Mouse (Mus musculus) left cerebral cortex, postnatal 4 days (tissue): ENCODE results near the gene 1700028P14Rik. TPM values are rescaled to one million over a fixed set of nuclear protein-coding genes. Genes with fewer than 3 reads are reported as not detected.
"Not testable (repeated sequence)": the region's sequence is repeated elsewhere in the genome, so short reads cannot be mapped to it uniquely, and the experiment has no call there.

ENCODE experiments used
- DNase-seq: peaks from one replicate; pipeline ENCODE4 v3.0.0-alpha.2; 2022
- intact Hi-C: fragments of 180-260 bp; cut with DNase I; formaldehyde crosslinking; loops from one replicate; pipeline ENCODE4 v1.15.1; 2025
- total RNA-seq, 2 experiments: library from RNA; stranded (reverse); gene quantifications; 2 replicates each; pipeline ENCODE4 v1.2.3; 2021

The 1700028P14Rik gene
- total RNA-seq = 1 to 10 TPM in 1 of 2 experiments, under 1 TPM in 1; 0.90 to 2.0 TPM

DNA sequence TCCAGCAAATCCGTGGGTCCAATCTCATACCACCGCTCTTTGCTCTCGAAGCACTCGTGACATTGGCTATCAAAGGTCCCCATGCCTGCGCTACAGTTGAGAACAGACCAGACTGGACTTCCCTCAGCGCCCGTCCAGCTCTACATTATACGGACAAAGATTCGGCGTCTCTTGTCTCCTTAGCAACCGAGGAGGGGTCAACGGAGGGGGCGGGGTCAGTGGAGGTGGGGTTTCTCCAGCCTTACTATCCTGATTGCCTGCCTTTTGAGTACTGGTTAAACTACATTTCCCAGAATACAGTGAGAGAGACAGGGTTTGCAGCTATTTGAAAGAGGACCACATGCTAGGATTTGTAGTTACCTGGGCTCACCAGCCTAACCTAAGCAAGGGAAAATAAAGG is at the start of gene 1700028P14Rik:
TSS of gene 1700028P14Rik (minus strand) at position 169 of the 400 bp plus-strand sequence.
- DNase-seq = peak; percentile 80
- intact Hi-C loops = no loop called here

DNA sequence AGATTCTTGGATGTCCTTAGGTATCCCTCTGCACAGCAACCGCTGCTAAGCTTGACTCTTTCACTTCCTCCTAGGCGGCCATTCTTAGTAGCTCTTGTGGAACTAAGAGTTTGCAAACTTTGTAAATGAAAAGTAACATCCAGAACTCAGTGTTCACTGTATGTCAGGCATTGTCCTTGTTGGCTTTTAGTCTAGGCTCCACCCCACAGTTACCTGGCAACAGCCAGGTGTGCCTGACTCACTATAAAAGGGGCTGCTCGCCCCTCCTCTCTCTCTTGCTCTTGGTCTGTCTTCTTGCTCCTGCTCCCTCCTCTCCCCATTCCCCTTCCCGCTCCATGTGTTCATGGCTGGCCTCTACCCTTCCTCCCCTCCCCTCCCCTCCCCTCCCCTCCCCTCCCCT is 46.5 kb upstream of the 1700028P14Rik start:
- intact Hi-C loops = no loop called here
- no peak for DNase-seq

DNA sequence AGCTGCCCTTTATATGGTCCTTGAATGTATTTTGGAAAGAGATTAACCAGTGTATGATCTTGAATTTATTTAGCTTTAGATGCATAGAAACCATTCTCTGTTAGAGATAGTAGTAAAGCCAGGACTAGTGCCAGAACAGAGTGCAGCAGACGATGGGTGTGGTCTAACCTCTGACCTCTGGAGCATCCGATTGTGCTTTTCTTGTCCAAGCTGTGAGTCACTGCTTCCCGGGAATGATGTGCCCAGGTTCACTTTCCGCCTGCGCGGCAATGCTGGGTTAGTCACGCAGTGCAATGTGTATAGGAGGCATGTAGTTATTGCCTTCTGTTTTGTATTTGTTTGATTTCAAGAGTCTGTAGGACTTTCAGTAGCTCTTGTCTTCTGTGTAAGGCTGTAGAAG is 45.8 kb upstream of the 1700028P14Rik start:
- intact Hi-C loops = no loop called here
- DNase-seq = no peak

DNA sequence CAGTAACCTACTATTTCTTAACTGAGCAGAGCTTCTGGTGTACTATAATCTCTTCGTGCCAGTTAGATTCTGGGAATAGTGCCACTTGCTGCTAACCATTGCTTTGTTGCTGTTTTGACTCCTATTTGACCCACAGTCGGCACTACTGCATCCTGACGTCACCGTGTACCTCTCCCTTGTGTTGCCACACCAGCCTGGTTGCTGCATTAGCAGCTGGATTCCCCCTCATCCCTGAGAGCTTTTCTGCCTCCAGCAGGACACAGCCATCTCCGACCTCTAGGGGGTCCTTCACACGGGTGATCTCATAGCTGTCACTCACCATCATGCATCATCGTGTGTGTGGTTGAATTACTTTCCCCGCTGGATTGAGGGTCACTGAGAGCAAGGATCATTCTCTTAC is 45.2 kb upstream of the 1700028P14Rik start:
- no peak for DNase-seq
- intact Hi-C loops = no loop called here

DNA sequence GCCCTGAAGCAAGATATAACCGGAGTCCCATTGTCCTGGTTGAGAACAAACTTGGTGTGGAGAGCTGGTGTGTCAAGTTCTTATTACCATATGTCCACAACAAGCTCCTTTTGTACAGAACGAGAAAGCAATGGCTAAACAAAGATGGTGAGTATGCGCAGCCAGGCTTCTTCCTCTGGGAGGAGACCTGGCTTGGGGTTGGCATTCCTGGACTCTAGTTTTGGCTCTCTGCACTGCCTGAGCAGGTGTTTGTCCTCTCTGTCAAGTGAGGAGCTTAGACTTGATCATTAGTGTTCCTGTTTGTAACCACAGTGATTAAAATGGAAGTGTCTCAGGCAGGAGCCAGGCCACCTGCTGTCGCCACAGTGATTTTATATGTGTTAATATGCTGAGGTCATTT is 41.7 kb upstream of the 1700028P14Rik start:
- intact Hi-C loops = no loop called here
- no peak for DNase-seq

DNA sequence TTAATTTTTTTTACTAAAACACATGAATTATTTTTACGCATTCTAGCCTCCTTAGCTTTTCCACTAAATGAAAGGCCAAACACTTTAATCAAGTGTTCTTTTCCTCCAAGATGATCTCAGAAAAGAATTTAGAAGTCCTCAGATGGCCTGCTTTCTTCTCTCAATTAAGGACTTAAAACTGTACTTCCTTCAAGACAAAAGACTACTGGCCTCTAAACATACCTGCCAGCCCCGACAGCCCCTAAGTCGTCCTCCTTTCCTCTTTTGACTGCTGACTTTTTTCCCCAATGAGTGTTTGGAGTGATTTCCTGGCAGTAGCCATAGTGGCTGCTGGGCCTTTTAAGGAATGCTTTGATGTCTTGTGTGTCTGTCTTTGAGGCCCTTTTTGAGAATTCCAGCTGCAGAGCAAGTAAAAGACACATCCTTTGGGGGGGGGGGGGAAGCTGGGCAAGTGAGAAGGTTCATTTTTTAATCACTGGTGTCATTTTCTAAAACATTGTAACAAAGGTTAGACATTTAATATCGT is 35.9 kb upstream of the 1700028P14Rik start:
- DNase-seq = no peak
- intact Hi-C loops = loop anchor here (10.0 kb wide), 1 partner anchor 314 kb away; no protein-coding TSS in a partner anchor

DNA sequence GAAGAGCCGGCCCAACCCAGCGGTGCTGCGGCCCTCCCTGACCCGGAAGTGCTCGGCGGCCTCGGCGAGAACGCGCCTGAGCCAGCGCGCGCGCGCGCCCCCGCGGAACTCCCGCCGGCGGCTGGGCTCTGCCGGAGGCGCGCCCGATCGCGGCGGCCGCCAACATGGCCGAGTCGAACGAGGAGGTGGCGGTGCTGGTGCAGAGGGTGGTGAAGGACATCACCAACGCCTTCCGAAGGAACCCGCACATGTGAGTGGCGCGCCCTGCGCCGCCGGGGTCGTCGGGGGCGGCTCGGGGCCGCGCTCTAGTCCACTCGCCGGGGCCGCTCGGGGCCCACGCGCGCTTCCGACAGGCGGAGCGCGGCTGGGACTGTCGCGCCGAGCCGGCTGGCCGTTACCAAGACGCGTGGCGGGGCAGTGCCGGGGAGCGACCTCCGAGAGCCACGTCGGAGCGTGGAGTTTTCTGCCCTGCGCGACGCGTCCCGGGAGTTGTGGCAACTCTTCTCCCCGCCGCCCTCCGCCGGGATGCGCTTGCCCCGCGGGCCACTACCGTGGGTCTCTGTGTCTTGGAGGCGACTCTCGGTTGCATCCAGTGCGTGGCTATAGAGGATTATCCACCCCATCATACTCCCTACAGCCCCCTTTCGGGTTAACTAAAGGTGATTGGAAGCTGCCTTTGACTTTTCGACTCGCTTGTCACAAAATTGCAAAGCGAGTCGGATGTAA is 34.8 kb upstream of the 1700028P14Rik start, which contains the start of gene Ptar1:
TSS of gene Ptar1 (plus strand) at position 134 of the 726 bp plus-strand sequence.
- DNase-seq = peak; percentile 93
- intact Hi-C loops = loop anchor here (10.0 kb wide), 1 partner anchor 313 kb away; no protein-coding TSS in a partner anchor

DNA sequence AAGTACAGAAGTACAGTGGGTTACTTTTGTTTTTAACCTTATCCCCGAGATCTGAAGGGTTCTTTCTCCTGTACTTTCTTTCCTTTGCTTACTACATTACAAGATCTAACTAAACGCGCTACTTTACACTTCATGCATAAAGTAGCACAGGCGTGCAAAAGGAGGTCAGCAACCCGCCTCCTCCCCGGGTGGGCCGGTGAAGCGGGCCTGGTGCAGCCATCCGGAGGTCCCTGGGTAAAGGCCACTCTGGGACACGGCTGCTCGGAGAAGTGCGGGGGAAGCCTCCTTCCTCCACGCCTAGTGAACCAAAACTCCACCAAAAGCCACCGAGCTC is 34.3 kb upstream of the 1700028P14Rik start:
- intact Hi-C loops = loop anchor here (10.0 kb wide), 1 partner anchor 312 kb away; no protein-coding TSS in a partner anchor
- no peak for DNase-seq

DNA sequence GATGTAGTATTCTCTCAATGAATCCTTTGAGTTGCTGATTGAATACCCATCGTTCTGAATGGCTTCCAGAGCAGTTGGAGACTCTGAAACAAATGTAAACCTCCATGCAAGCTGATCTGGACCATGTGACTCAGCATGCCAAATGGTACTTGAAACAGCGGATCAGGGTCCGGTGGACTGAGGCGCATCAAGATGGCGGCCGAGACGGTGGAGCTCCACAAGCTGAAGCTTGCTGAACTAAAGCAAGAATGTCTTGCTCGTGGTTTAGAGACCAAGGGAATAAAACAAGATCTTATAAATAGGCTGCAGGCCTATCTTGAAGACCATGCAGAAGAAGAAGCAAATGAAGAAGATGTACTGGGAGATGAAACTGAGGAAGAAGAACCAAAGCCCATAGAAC is 23.0 kb upstream of the 1700028P14Rik start:
- intact Hi-C loops, DNase-seq: not testable (repeated sequence)

DNA sequence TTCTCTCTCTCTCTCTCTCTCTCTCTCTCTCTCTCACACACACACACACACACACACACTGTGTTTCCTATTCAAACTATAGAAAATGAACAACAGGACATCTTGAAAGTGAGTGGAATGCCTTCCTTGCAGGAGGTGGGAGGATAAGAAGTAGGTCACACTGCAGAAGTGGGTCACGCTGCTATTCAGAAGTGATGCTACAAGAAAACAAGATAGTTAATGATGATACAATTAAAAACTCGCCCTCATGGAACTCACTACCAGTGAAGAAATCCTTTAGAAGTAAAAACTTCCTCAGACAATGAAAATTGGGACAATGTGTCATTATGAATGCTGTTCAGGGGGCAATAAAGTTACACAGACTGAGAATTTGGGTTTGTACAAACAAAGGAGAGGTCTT is 20.4 kb upstream of the 1700028P14Rik start:
- intact Hi-C loops = no loop called here

DNA sequence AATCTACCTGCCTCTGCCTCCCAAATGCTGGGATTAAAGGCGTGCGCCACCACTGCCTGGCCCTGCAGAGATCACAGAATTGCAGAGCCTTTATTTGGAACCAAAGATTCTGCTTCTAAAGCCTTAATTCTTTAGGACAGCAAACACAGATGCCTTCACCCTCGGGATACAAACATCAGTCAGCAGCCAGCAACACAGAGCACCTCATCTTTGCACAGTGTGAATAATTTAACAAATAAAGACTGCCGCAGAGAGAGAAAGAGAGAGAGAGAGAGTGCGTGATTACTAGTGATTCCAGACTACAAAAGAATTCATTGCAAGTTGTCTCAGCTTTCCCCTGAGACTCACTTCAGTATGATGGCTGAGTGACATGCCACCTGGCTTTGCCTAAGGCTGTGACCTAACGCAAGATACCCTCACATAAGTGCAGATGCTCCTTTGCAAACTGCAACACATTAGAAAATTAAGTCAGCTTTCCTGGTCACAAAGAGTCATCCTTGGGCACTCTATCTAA is 15.6 kb upstream of the 1700028P14Rik start:
- intact Hi-C loops = no loop called here
- no peak for DNase-seq

More for the DNA sequence above, 20.4 kb upstream of the 1700028P14Rik start:
- no peak for DNase-seq

DNA sequence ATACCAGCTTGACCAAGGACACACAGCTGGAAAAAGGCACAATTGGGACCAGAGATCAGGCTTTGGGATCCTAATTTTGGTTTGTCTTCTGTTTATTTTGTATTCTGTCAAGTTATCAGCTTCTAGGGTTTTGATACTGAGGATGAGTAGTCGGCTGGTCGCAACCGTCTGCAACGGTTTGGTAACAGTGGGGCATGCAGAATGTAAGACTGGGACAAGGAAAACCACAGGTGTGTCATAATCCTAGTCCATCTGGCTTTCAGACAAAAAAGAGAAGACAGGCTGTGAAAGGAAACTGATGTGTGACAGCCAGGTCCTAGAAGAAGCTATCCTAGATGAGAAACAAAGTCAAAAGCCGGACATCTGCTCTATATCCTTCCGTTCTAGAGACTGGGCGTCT is 11.5 kb upstream of the 1700028P14Rik start:
- intact Hi-C loops = no loop called here

DNA sequence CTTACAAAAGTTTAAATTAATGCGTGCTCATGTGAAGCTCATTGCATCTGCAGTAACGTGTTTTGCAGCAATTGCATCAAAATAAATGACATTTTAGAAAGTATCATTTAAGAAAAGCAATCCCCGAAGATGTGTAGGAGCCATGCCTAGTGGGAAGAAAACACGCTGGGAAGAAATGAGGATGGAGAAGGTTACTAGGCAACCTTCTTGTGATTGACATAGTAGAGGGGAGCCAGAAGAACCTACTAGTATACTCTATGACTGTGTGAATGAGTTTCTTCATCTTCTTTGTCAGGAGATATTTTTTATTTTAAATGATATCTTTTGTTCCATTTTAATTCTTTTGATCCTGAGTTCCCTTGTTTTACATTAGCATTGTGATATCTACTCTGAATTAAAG is 5.7 kb upstream of the 1700028P14Rik start:
- DNase-seq = no peak

More for the DNA sequence above, 11.5 kb upstream of the 1700028P14Rik start:
- no peak for DNase-seq

DNA sequence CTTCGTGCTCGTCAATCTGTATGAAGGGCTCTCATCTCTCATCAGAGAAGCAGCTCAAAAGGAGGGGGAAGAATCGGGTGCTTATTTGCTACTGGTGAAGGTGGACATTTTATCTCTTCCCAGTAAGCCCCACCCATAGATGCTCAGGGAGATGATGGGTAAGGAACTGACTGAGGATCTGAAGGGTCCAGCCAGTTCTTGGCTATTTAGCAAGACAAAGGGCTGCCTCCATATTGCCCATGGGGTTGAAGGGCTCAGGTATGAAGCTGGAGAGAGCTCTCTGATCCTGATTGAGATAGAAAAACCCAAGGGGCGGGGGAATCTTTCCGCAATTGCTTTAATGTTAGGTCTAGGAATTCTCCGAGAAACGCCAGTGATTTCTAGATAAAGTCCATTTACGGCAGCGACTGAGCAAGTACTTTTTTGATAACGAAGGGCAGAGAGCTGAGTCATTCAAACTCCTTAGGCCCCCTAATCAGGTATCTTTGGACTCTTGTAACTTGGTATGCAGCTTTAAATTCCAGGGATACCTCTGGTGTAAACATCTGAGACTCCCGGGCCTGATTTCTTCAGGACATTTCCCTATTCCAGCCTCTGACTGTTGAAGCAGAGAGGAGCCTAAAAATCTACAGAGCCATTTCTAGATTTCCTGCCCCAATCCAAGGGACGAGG is 4.8 kb upstream of the 1700028P14Rik start:
- intact Hi-C loops = no loop called here

More for the DNA sequence above, 5.7 kb upstream of the 1700028P14Rik start:
- intact Hi-C loops = no loop called here

DNA sequence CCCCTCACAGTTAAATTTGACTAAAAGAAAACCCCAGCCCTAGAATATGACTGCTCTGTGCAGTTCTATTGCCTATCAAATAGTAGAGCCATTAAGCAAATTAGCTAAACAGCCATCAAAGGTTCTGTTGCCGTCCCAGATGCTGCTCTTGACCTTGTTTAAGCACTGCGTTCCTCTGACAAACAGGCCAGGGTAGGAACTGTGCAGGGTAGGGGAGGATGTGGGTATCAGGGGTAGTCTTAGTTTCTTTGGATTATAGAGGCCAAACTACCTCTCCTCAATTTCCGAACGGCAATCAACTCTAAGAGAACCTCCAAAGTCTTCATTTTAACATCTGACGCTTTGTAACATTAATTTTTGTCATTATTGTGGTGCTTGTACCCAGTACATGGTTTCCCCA is 542 bp upstream of the 1700028P14Rik start:
- intact Hi-C loops = no loop called here
- DNase-seq = no peak

More for the DNA sequence above, 4.8 kb upstream of the 1700028P14Rik start:
- no peak for DNase-seq

DNA sequence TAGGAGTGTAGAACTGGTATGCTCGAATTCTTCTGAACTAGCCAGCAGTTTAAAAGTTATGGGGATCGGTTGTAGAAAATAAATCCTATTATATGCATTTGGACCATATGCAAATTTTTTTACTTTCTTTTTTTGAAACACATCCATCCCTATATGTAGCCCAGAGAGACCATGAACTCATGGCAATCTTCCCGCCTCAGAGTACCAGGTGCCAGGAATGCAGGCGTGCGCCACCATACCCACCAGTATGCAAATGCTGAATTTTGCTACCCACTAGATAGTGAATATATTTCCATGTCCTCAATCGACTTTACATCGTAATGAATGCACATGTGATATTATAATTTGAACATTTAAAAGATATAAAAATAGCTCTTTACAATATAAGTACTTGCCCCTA is 5.3 kb downstream of the 1700028P14Rik start:
- intact Hi-C loops = no loop called here
- DNase-seq = no peak

DNA sequence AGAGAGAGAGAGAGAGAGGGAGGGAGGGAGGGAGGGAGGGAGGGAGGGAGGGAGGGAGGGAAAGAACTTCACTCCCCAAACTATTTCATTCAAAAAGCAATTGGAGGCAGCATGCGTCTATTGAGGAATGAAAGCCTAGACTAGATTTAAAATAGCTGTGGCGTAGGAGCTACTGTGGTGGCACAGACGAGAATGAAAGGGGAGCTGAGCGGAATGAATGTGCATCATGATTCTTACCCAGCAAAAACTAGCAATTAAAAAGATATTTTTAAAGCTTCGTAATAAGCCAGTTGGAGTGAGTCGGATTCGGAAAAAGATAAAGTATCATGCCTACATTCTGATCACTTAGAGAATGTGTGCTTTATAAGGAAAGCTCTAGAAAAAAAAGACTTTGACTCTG is 7.3 kb downstream of the 1700028P14Rik start:
- DNase-seq = no peak
- intact Hi-C loops = no loop called here

DNA sequence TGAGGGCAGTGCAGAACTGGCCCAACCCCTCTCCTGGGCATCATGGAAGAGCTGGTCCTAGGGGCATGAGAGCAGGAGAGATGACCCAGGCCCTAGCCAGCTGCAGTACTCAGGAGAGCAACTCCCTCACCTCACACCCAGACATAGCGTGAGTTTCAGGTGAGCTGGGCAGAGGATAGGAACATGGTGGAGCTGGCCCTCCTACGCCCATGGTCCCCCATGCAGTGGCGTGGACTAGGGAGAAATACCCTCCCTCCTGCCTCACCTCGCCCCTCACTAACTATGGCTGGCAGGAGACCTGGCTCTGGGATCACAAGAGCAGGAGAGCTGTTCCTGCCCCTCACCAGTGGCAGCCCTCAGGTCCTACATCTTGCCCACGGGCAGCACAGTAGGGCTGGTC is 8.8 kb downstream of the 1700028P14Rik start:
- DNase-seq = no peak
- intact Hi-C loops = no loop called here

DNA sequence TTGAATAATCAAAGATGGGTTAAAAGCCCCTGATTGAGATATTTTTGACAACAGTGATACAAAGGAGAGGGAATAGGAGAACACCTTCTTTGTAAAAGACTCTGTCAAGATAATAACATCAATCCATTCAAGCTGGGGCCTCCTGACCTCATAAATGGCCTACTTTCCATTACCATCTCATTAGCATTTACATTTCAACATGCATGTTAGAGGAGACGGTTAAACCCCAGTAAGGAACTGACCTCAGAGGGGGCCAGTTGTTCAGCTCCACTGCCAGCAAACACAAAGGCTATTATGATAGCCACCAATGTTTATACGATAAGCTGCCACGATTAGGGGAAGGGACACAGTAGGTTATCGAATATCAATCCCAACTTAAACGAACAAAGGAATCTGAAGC is 15.8 kb downstream of the 1700028P14Rik start:
- DNase-seq = no peak
- intact Hi-C loops = no loop called here

DNA sequence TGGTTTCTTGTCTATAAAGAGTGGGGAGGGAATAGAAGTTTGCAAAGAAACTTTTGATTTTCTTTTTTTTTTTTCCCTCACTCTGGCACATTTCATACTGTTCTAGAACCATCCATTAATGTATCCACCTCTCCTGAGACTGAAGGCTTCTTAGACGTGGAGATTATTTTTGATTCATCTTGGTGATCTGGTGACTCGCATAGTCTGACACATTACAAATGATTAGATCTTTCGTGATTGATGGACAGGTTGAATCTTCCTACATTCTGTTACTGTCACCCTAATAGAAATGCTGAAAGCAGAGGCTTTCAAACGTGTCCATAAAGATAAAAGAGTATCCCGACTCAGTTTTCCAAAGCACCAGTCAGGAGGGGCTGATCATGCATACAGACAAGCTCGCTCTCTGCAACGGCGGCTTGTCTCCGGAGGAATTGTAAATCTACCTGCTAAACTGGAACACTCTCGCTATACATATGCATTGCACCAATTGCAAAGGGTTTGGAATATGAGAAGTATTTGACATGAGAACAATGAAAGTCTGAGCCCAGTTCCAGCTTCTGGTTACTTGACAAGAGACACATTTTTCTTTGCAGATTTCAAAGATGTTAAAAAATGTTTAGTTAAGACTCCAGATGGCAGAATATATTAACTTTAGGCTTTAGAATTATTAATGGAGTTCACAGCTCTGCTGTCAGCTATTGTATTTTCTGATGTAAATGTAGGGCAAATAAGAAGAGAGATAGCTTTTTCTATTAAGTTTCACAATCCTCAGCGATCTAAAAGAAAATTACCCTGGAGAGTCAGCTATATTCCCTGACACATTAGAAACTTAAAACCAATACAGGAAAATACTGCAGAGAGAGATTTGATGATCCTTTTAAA is 20.8 kb downstream of the 1700028P14Rik start:
- no peak for DNase-seq
- intact Hi-C loops = no loop called here

DNA sequence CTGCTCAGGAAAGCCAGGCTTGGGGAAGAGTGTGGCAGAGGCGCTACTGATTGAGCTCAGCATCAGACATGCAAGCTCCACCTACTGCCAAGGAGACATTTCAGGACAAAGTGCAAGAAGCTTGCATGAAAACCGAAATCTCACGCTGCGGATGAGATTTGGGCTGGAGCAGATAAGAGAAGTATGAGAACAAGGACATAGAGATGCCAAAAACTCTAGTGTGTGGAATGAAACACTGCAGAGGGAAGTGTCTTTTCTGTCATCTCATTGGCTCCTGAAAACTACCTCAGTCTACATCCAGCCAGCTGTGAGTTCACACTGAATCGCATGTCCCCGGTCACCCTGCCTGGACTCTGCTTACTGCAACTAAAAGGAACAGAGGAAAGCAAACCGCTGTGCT is 38.3 kb downstream of the 1700028P14Rik start:
- intact Hi-C loops = no loop called here
- DNase-seq = no peak
